Mouse (Mus musculus) cerebellum, adult 8-10 months (tissue): Measurements from ENCODE around the gene Celf2.

Experiments used
- DNase-seq: peaks from one replicate; pipeline ENCODE4 v3.0.0; 2022

Gene Celf2

GRCm38 (mm10) chr2:7080086-7080485 lies 429.3 kb downstream of the Celf2 start:
- no peak for DNase-seq

- no peak for DNase-seq
These were observed 430.0 kb downstream of the Celf2 start for GRCm38 (mm10) chr2:7079390-7079789.

GRCm38 (mm10) chr2:7073730-7074129 lies 435.6 kb downstream of the Celf2 start:
- DNase-seq: no peak

- DNase-seq: no peak
These were observed 436.8 kb downstream of the Celf2 start for GRCm38 (mm10) chr2:7072344-7073265.

- no peak for DNase-seq
These were observed 439.9 kb downstream of the Celf2 start for GRCm38 (mm10) chr2:7069458-7069857.

GRCm38 (mm10) chr2:7068281-7068680 lies 441.1 kb downstream of the Celf2 start:
- no peak for DNase-seq

GRCm38 (mm10) chr2:7063574-7064192 lies 445.7 kb downstream of the Celf2 start:
- no peak for DNase-seq

- no peak for DNase-seq
These were observed 448.8 kb downstream of the Celf2 start for GRCm38 (mm10) chr2:7060490-7061105.

- no peak for DNase-seq
These were observed 453.0 kb downstream of the Celf2 start for GRCm38 (mm10) chr2:7056401-7056800.

GRCm38 (mm10) chr2:7055958-7056357 lies 453.4 kb downstream of the Celf2 start:
- no peak for DNase-seq

- DNase-seq: no peak
These were observed 458.3 kb downstream of the Celf2 start for GRCm38 (mm10) chr2:7051090-7051489.

GRCm38 (mm10) chr2:7046155-7046554 lies 463.2 kb downstream of the Celf2 start:
- DNase-seq: no peak

- DNase-seq: no peak
These were observed 463.8 kb downstream of the Celf2 start for GRCm38 (mm10) chr2:7045531-7045930.

- no peak for DNase-seq
These were observed 465.4 kb downstream of the Celf2 start for GRCm38 (mm10) chr2:7043770-7044459.

GRCm38 (mm10) chr2:7040940-7041339 lies 468.4 kb downstream of the Celf2 start:
- DNase-seq: no peak

- no peak for DNase-seq
These were observed 470.4 kb downstream of the Celf2 start for GRCm38 (mm10) chr2:7038991-7039390.

GRCm38 (mm10) chr2:7031389-7031788 lies 478.0 kb downstream of the Celf2 start:
- DNase-seq: no peak

- DNase-seq: no peak
These were observed 482.6 kb downstream of the Celf2 start for GRCm38 (mm10) chr2:7026737-7027136.

GRCm38 (mm10) chr2:7025594-7025993 lies 483.8 kb downstream of the Celf2 start:
- no peak for DNase-seq

GRCm38 (mm10) chr2:7022184-7022583 lies 487.2 kb downstream of the Celf2 start:
- no peak for DNase-seq

GRCm38 (mm10) chr2:7017384-7018113 lies 491.8 kb downstream of the Celf2 start:
- DNase-seq: no peak

- DNase-seq: no peak
These were observed 496.2 kb downstream of the Celf2 start for GRCm38 (mm10) chr2:7013126-7013525.
